Mouse (Mus musculus) stomach, embryonic 14.5 days (tissue): ENCODE data around the gene Gm45233. TPM values are rescaled to one million over a fixed set of nuclear protein-coding genes. Genes with fewer than 3 reads are reported as not detected.

ENCODE experiments used
- ATAC-seq: fragments of 200-750 bp; cut with Nextera tagmentation; 2 replicates; pipeline ENCODE4 v1.8.0; 2017; ENCODE audit warnings: low read depth, moderate TSS enrichment; ENCODE audit not compliant: insufficient number of reproducible peaks, insufficient read depth, low FRiP score
- H3K27ac ChIP-seq: fragments of 300-500 bp; sonication (generic); 2 replicates; pipeline ENCODE4 v1.5.1; 2014; ENCODE audit warnings: mild to moderate bottlenecking, low read length, moderate library complexity, mixed read lengths
- H3K27me3 ChIP-seq: fragments of 300-500 bp; sonication (generic); 2 replicates; pipeline ENCODE4 v1.6.1; 2014; ENCODE audit warnings: low read length, control low read depth, mixed read lengths; ENCODE audit not compliant: control insufficient read depth, insufficient read depth
- H3K36me3 ChIP-seq: fragments of 300-500 bp; sonication (generic); 2 replicates; pipeline ENCODE4 v1.6.1; 2014; ENCODE audit warnings: mild to moderate bottlenecking, control low read depth, low read length, moderate library complexity, mixed read lengths; ENCODE audit not compliant: control insufficient read depth, insufficient read depth
- H3K4me1 ChIP-seq: fragments of 300-500 bp; sonication (generic); 2 replicates; pipeline ENCODE4 v1.6.1; 2014; ENCODE audit warnings: low read length, control low read depth, mixed read lengths; ENCODE audit not compliant: control insufficient read depth, insufficient read depth
- H3K4me2 ChIP-seq: fragments of 300-500 bp; sonication (generic); replicated peaks from 2 replicates; pipeline ENCODE4 v1.6.1; 2014; ENCODE audit warnings: low read depth, low read length, control low read depth
- H3K4me3 ChIP-seq: fragments of 300-500 bp; sonication (generic); 2 replicates; pipeline ENCODE4 v1.5.1; 2014; ENCODE audit warnings: low read depth, low read length, control low read depth
- H3K9ac ChIP-seq: fragments of 300-500 bp; sonication (generic); replicated peaks from 2 replicates; pipeline ENCODE4 v1.6.1; 2014; ENCODE audit warnings: low read depth, mild to moderate bottlenecking, control low read depth, low read length, moderate library complexity, mixed read lengths
- H3K9me3 ChIP-seq: fragments of 300-500 bp; sonication (generic); 2 replicates; pipeline ENCODE4 v1.6.1; 2016; ENCODE audit warnings: low read depth, low read length, control low read depth; ENCODE audit not compliant: control insufficient read depth
- WGBS: fragments of 180-500 bp; shearing (Covaris S2); extraction: QIAGEN DNeasy Blood & Tissue Kit; methylation state at CpG from one replicate; pipeline ENCODE4 v1.1.7; 2014; 5-methylcytosine and 5-hydroxymethylcytosine counted together
- polyA plus RNA-seq: library from polyadenylated mRNA; unstranded; fragments of >200 nt; fragmentation: Nextera tagmentation; extraction: Ambion mirVana; gene quantifications from 2 replicates; pipeline ENCODE4 v1.2.1, GENCODE M21; 2014

The Gm45233 gene
- polyA plus RNA-seq, 1 experiment from 2014 or later = 0.30 TPM

DNA sequence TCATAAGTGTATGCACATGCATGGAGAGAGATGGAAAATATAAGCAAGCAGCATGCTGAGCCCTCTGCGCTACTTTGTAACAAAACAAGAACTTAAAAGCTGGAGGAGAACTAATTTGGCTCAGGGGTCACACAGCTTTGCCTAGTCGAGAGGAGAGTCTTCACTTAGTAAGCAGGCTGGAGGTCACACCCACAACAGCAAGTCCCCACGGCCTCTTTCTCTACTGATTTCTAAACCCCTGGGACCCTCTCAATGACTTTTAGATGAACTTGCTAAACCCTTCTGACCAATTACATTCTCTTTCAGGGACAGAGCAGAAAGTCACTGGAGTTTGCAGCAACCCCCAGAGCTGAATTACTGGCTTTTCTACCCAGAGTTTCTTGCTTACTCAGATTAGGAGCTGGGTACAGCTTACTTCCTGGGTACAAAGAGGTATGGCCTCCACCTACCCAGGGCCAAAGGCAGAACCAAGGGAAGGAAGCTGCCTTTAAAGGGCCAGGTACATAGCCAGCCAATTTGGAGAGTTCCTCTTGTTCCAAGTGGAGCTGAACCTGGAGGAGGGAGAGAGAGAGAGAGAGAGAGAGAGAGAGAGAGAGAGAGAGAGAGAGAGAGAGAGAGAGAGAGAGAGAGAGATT, 19.8 kb upstream of the Gm45233 start:
- Histone ChIP-seq H3K9ac (no peak overlapping the region), H3K36me3 (no peaks in the 10 kb centered on the region), H3K9me3 (no peaks in the 10 kb centered on the region), H3K27ac (no peak overlapping the region), H3K4me1 (no peaks in the 10 kb centered on the region), H3K4me3 (no peak overlapping the region), H3K4me2 (no peak overlapping the region), H3K27me3 (no peaks in the 10 kb centered on the region)
- no peak for ATAC-seq
- WGBS = 69% methylated on average over 3 of the region's 3 CpGs

DNA sequence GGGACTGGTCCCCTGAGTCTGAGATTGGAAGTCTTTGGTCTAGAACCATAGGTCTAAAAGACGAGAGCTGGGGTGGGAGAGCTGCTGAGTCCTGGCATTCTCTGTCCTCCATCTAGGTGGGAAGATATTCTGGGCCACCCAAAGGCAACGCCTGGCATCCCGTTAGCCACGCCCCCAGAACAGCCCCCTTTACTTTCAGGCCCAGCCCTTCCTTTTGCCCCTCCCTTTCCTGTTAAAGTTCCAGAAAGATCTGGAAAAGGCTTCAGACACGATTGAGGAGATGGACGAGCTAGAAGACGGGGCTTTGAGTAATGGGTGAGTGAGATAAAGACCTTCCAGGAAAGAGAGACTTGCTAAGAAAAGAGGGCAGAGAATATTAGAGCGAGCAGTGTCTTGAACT, 16.5 kb upstream of the Gm45233 start, which contains the start of gene Lim2:
Lim2 (plus strand) TSS at position 265 of the 400 bp plus-strand sequence.
- Histone ChIP-seq H3K27ac (no peak within 1 kb of the TSS), H3K4me2 (no peak within 1 kb of the TSS), H3K9ac (no peak within 1 kb of the TSS), H3K4me1 (no peaks in the 10 kb centered on the region), H3K4me3 (no peak within 1 kb of the TSS), H3K36me3 (no peaks in the 10 kb centered on the region), H3K9me3 (no peaks in the 10 kb centered on the region), H3K27me3 (no peaks in the 10 kb centered on the region)
- no peak for ATAC-seq
- 81% methylated on average over 8 of the region's 8 CpGs for WGBS

DNA sequence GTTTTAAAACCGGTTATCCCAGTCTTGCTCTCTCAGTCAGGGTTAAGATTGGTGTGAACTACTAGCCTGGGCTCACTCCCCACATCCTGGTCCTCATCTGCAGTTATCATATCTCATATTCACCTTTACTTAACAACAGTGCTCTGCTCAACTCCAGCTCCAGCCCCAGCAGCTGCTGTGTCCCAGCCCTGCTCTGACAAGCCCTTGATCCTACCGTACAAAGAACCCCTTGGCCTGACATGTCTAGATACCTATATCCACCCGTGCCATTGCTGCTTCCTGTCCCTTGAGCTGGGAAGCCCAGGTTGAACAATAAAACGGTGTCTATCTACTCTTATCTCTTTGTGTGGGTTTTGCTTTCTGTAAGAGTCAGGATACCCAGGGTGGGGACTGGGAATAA, 14.4 kb upstream of the Gm45233 start:
- WGBS = 46% methylated on average over 4 of the region's 4 CpGs
- H3K9me3 ChIP-seq = no peaks in the 10 kb centered on the region
- no peaks in the 10 kb centered on the region for H3K4me1 ChIP-seq
- H3K36me3 ChIP-seq = no peaks in the 10 kb centered on the region
- no peak overlapping the region for H3K4me3 ChIP-seq
- ATAC-seq = no peak
- no peak overlapping the region for H3K9ac ChIP-seq
- no peak overlapping the region for H3K4me2 ChIP-seq
- no peaks in the 10 kb centered on the region for H3K27me3 ChIP-seq
- no peak overlapping the region for H3K27ac ChIP-seq

DNA sequence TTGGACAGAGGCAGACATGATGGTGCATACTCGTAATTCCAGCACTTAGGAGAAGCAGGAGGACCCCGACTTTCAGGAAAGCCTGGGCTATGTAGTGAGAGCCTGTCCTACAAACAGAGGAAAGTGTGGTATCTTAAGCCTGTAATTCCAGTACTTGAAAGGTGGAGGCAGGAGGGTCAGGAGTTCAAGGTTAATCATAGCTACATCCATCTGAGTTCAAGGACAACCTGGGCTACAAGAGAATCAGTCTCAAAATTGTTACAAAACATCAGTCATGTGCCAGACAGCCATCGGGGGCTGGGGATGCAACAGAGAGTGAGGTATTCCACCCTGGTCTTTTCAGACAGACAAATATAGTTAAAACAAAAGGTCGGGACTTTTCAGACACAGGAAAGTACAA, 11.0 kb upstream of the Gm45233 start:
- Histone ChIP-seq H3K27me3 (no peaks in the 10 kb centered on the region), H3K36me3 (no peaks in the 10 kb centered on the region), H3K9ac (no peak overlapping the region), H3K4me3 (no peak overlapping the region), H3K9me3 (no peaks in the 10 kb centered on the region), H3K4me1 (no peaks in the 10 kb centered on the region), H3K4me2 (no peak overlapping the region), H3K27ac (no peak overlapping the region)
- ATAC-seq = no peak
- WGBS = 63% methylated on average over 4 of the region's 4 CpGs

DNA sequence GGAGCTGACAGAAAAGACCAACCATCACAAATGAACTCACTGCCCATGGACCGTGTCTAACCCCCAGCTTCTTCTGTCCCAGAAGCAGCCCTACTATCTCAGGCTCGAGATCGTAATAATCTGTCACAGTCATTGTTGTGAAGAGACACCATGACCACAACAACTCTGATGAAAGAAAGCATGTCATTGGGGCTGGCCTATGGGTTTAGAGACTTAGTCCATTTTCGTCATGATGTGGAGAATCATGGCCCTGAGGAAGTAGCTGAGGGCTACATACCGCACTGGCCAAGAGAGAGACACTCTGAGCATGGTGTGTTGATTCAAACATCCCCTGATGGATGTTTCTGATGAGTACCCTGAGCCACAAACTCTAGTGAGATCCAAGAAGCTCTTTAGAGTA, 9.3 kb upstream of the Gm45233 start:
- Histone ChIP-seq H3K4me1 (no peaks in the 10 kb centered on the region), H3K36me3 (no peaks in the 10 kb centered on the region), H3K27me3 (no peaks in the 10 kb centered on the region), H3K9ac (no peak overlapping the region), H3K4me3 (no peak overlapping the region), H3K27ac (no peak overlapping the region), H3K9me3 (no peaks in the 10 kb centered on the region), H3K4me2 (no peak overlapping the region)
- no peak for ATAC-seq
- WGBS = 86% methylated on average over 5 of the region's 5 CpGs

DNA sequence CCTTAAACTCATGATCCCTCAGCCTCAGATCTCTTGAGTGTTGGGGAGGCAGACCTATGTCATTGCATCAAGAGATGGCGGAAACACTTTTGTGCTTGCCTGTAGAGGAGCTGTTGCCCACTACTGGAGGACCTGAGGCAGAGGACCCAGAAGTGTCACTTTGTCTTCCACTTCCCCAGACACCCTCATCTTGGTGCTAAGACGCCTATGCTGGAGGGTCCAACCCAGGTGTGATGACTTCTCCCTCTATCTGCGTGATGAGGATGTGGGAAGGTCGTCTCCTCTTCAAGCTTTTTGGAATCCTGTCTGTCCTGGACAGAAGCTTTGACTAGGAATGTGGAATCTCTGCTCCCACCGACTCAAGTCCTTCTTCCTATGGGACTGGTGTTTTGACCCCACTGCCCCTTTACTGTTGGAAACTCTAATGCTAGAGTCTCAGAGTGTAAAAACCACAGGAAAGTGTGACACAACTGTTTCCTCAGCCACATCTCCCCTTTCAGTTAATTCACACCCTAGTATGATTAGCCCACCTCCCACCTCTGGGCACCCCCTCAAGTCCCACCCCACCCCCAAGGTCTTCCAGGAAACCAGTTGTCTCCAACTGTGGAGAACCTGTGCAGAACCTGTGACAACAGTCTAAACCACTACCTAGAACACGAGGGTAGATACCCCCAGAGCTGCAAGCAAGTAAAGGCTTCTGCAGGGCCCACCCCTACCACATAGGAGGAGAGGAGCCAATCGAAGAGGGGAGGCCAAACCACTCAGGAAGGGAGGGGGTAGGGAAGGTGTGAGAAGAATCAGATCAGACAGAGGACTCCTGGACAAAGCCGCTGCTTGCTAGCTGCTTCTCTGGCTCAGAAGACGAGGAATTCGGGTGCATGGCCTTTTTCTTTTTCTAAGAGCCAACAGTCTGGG, 7.3 kb upstream of the Gm45233 start, which contains the start of gene Nkg7:
Nkg7 (plus strand) TSS at position 733 of the 915 bp plus-strand sequence.
- WGBS = 63% methylated on average over 10 of the region's 10 CpGs
- no peak; the same call in 1 of the 2 replicates for ATAC-seq
- Histone ChIP-seq H3K4me1 (no peaks in the 10 kb centered on the region), H3K27ac (no peak within 1 kb of the TSS), H3K36me3 (no peaks in the 10 kb centered on the region), H3K4me2 (no peak within 1 kb of the TSS), H3K27me3 (no peaks in the 10 kb centered on the region), H3K9ac (no peak within 1 kb of the TSS), H3K9me3 (no peaks in the 10 kb centered on the region), H3K4me3 (no peak within 1 kb of the TSS)

DNA sequence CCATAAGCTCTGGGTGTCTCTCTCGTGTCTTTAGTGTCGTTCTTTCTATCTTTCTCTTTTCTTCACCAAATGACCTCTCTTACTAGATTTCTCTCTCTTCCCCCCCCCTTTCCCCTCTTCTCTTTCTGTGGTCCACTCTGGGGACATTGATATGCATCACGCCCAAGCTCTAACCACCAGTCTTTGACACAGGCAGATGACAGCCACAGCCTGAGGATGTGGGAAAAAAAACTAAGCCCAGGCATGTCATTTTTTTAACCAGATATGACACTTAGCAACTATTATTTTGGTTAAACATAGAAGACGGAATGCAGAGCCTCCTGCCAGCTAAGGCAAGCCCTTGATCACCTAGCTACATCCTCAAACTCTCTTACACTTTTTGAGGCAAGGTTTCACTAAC, 5.3 kb upstream of the Gm45233 start:
- H3K4me3 ChIP-seq = no peak overlapping the region
- H3K4me1 ChIP-seq = peaks cover 5% of the 10 kb centered on the region
- H3K9ac ChIP-seq = no peak overlapping the region
- 79% methylated on average over 4 of the region's 4 CpGs for WGBS
- no peak overlapping the region for H3K27ac ChIP-seq
- ATAC-seq = no peak
- H3K4me2 ChIP-seq = no peak overlapping the region
- no peaks in the 10 kb centered on the region for H3K27me3 ChIP-seq
- H3K9me3 ChIP-seq = no peaks in the 10 kb centered on the region
- H3K36me3 ChIP-seq = no peaks in the 10 kb centered on the region

DNA sequence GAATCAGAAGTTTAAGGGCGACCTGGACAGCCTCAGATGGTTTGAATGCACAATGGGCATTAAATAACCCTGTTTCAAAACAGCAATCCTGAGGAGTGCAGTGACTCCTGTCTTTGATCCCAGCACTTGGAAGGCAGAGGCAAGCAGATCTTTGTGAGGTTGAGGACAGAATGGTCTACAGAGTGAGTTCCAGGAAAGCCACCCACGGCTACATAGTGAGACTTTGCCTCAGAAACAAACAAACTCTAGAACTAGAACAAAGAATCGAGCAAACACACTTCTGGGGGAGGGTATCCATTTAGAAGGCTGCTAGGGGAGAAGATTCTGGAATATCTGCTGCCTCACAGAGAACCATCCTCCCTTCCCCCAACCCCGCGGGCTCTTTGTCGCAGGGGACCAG, 3.4 kb upstream of the Gm45233 start, which contains the start of gene Cldnd2:
Cldnd2 (plus strand) TSS at position 301 of the 400 bp plus-strand sequence.
- Histone ChIP-seq H3K27me3 (no peaks in the 10 kb centered on the region), H3K9ac (no peak within 1 kb of the TSS), H3K27ac (no peak within 1 kb of the TSS), H3K4me3 (no peak within 1 kb of the TSS), H3K4me2 (no peak within 1 kb of the TSS), H3K36me3 (no peaks in the 10 kb centered on the region), H3K9me3 (no peaks in the 10 kb centered on the region), H3K4me1 (peaks cover 12% of the 10 kb centered on the region)
- ATAC-seq = no peak
- WGBS = 79% methylated on average over 6 of the region's 6 CpGs
